Mouse (Mus musculus) liver, embryonic 14.5 days (tissue): ENCODE data around the gene Kctd13.

Experiments used
- CTCF ChIP-seq: IDR thresholded peaks from 2 replicates; pipeline ENCODE4 v1.5.1; 2016; ENCODE audit warnings: antibody characterized with exemption, low read depth, control low read depth
- EP300 ChIP-seq: IDR thresholded peaks from 2 replicates; pipeline ENCODE4 v1.6.1; 2016; ENCODE audit warnings: antibody characterized with exemption, low read depth

DNA sequence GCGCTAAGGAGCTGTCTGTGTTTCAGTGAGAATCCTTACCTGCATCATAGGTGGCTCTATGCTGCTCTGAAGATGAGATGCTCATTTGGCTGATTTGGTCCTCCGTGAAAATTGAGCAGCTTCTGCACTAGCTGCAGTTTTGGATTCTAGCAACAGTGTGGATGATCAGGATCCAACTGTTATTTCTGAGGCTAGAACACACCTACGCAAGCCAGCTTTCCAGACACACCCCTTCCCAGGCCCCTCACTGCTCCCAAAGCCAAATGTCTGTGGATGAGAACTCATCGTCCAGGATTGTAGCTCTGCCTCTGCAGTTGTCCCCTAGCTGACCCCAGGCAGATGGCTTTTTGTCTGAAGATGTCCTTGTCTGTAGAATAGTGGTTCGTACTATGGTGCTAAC is 32.4 kb downstream of the Kctd13 start:
- TF ChIP-seq CTCF (no peak), EP300 (no peak)
